Mouse (Mus musculus): ENCODE results near the gene Zbtb22. TPM values are rescaled to one million over a fixed set of nuclear protein-coding genes. Genes with fewer than 3 reads are reported as not detected.
"Not testable (repeated sequence)": the region's sequence is repeated elsewhere in the genome, so short reads cannot be mapped to it uniquely, and the experiment has no call there.

Zbtb22 gene
- polyA plus RNA-seq, 1 experiment from 2014 or later: 15.4 TPM

GRCm38 (mm10) chr17:33893011-33893410 is 22.7 kb upstream of the Zbtb22 start:
- not testable (repeated sequence) for H3K4me2 ChIP-seq; H3K27ac ChIP-seq; H3K4me1 ChIP-seq; H3K4me3 ChIP-seq (replicated peaks); H3K9ac ChIP-seq; H3K27me3 ChIP-seq (replicated peaks); H3K9me3 ChIP-seq; ATAC-seq (ENCODE audit: insufficient read depth, low FRiP score, low read depth); H3K36me3 ChIP-seq
- WGBS: 67% methylated on average over 4 of the region's 4 CpGs

- H3K27me3 ChIP-seq (replicated peaks): no peaks in the 10 kb centered on the region
- H3K4me1 ChIP-seq: no peaks in the 10 kb centered on the region
- no peak overlapping the region for H3K4me3 ChIP-seq (replicated peaks)
- no peaks in the 10 kb centered on the region for H3K9me3 ChIP-seq
- no peak for ATAC-seq (ENCODE audit: insufficient read depth, low FRiP score, low read depth)
- H3K4me2 ChIP-seq: no peak overlapping the region
- no peaks in the 10 kb centered on the region for H3K36me3 ChIP-seq
- H3K27ac ChIP-seq: no peak overlapping the region
- no peak overlapping the region for H3K9ac ChIP-seq
- WGBS: 36% methylated on average over 6 of the region's 6 CpGs
These were observed 18.4 kb upstream of the Zbtb22 start for GRCm38 (mm10) chr17:33897114-33897794.

- not testable (repeated sequence) for H3K4me1 ChIP-seq; H3K36me3 ChIP-seq; H3K9me3 ChIP-seq; H3K9ac ChIP-seq; H3K27ac ChIP-seq; H3K4me2 ChIP-seq; ATAC-seq (ENCODE audit: insufficient read depth, low FRiP score, low read depth); H3K4me3 ChIP-seq (replicated peaks); H3K27me3 ChIP-seq (replicated peaks)
- 79% methylated on average over 4 of the region's 4 CpGs for WGBS
These were observed 17.5 kb upstream of the Zbtb22 start for GRCm38 (mm10) chr17:33898193-33898592.

GRCm38 (mm10) chr17:33899642-33900041 is 16.1 kb upstream of the Zbtb22 start:
- Histone ChIP-seq H3K4me1 (no peaks in the 10 kb centered on the region), H3K27me3 (replicated peaks) (no peaks in the 10 kb centered on the region), H3K4me3 (replicated peaks) (no peak overlapping the region), H3K9me3 (no peaks in the 10 kb centered on the region), H3K36me3 (no peaks in the 10 kb centered on the region), H3K9ac (no peak overlapping the region), H3K4me2 (no peak overlapping the region), H3K27ac (no peak overlapping the region)
- peak; percentile 67; the same call in 1 of the 2 replicates for ATAC-seq (ENCODE audit: insufficient read depth, low FRiP score, low read depth)
- 73% methylated on average over 4 of the region's 4 CpGs for WGBS

DNA sequence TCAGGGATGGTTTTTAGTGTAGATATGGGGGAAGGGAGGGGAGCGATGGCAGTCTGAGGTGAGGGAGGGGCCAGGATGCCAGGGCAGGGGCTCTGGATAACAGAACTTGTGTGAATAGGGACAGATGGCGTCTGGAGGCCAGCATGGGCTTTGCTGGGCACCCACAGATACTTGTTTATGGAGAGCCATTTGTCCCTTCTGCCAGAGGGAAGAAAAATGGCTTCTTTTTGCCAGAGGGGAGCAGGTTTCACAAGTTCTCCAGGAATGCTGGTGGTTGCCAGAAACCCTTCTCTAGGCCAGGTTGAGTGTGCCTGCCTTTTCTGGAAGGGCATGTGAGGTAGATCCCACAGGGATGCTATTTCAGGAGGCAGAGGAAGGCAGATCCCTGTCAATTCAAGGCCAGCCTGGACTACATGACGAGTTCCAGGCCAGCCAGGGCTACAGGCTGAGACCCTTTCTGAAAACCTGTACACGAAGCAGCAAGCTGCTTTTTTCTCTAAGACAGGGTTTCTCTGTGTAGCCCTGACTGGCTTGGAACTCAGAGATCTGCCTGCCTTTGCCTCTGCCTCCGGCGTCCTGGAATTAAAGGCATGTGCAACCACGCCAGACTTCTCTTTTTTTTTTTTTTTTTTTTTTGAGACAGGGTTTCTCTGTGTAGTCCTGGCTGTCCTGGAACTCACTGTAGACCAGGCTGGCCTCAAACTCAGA is 15.3 kb upstream of the Zbtb22 start:
- no peak overlapping the region for H3K27ac ChIP-seq
- H3K9ac ChIP-seq: no peak overlapping the region
- no peak for ATAC-seq (ENCODE audit: insufficient read depth, low FRiP score, low read depth)
- no peak overlapping the region for H3K4me2 ChIP-seq
- H3K4me3 ChIP-seq (replicated peaks): no peak overlapping the region
- H3K36me3 ChIP-seq: no peaks in the 10 kb centered on the region
- H3K4me1 ChIP-seq: no peaks in the 10 kb centered on the region
- no peaks in the 10 kb centered on the region for H3K27me3 ChIP-seq (replicated peaks)
- 58% methylated on average over 7 of the region's 7 CpGs for WGBS
- H3K9me3 ChIP-seq: no peaks in the 10 kb centered on the region

- Histone ChIP-seq H3K9ac (no peak overlapping the region), H3K4me3 (replicated peaks) (no peak overlapping the region), H3K27me3 (replicated peaks) (no peaks in the 10 kb centered on the region), H3K9me3 (no peaks in the 10 kb centered on the region), H3K27ac (no peak overlapping the region), H3K36me3 (no peaks in the 10 kb centered on the region), H3K4me2 (no peak overlapping the region), H3K4me1 (no peaks in the 10 kb centered on the region)
- no peak for ATAC-seq (ENCODE audit: insufficient read depth, low FRiP score, low read depth)
- WGBS: 70% methylated on average over 4 of the region's 4 CpGs
These were observed 14.8 kb upstream of the Zbtb22 start for GRCm38 (mm10) chr17:33900989-33901314.

DNA sequence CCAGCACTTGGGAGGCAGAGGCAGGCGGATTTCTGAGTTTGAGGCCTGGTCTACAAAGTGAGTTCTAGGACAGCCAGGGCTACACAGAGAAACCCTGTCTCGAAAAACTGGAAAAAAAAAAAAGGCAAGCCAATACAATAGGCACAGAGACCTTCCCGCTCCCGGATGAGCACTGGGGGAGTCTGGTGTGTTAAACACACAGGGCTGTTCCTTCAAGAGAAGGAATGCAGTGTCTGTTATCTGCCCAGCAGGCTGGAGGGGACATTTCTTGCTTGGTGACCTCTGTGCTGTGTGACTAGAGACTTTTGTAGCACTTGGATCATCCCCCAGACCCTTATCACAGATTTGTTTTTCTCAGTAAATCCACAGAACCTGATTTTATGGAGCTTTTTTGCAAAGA is 14.1 kb upstream of the Zbtb22 start:
- H3K9me3 ChIP-seq: no peaks in the 10 kb centered on the region
- no peaks in the 10 kb centered on the region for H3K4me1 ChIP-seq
- H3K4me2 ChIP-seq: no peak overlapping the region
- no peak for ATAC-seq (ENCODE audit: insufficient read depth, low FRiP score, low read depth)
- H3K9ac ChIP-seq: no peak overlapping the region
- H3K36me3 ChIP-seq: no peaks in the 10 kb centered on the region
- no peaks in the 10 kb centered on the region for H3K27me3 ChIP-seq (replicated peaks)
- WGBS: 67% methylated on average over 4 of the region's 4 CpGs
- H3K27ac ChIP-seq: no peak overlapping the region
- H3K4me3 ChIP-seq (replicated peaks): no peak overlapping the region

GRCm38 (mm10) chr17:33902079-33902478 is 13.6 kb upstream of the Zbtb22 start:
- Histone ChIP-seq H3K4me3 (replicated peaks) (no peak overlapping the region), H3K27ac (no peak overlapping the region), H3K4me1 (no peaks in the 10 kb centered on the region), H3K9ac (no peak overlapping the region), H3K4me2 (no peak overlapping the region), H3K36me3 (no peaks in the 10 kb centered on the region), H3K9me3 (no peaks in the 10 kb centered on the region), H3K27me3 (replicated peaks) (no peaks in the 10 kb centered on the region)
- no peak for ATAC-seq (ENCODE audit: insufficient read depth, low FRiP score, low read depth)
- 46% methylated on average over 4 of the region's 4 CpGs for WGBS

- H3K36me3 ChIP-seq: no peaks in the 10 kb centered on the region
- H3K27ac ChIP-seq: no peak overlapping the region
- no peak overlapping the region for H3K4me3 ChIP-seq (replicated peaks)
- H3K27me3 ChIP-seq (replicated peaks): no peaks in the 10 kb centered on the region
- 74% methylated on average over 7 of the region's 7 CpGs for WGBS
- H3K9me3 ChIP-seq: no peaks in the 10 kb centered on the region
- ATAC-seq (ENCODE audit: insufficient read depth, low FRiP score, low read depth): no peak
- H3K9ac ChIP-seq: no peak overlapping the region
- no peak overlapping the region for H3K4me2 ChIP-seq
- no peaks in the 10 kb centered on the region for H3K4me1 ChIP-seq
These were observed 13.2 kb upstream of the Zbtb22 start for GRCm38 (mm10) chr17:33902491-33902890.

GRCm38 (mm10) chr17:33903911-33904651 is 11.6 kb upstream of the Zbtb22 start:
- WGBS: 75% methylated on average over 6 of the region's 6 CpGs
- H3K36me3 ChIP-seq; H3K4me3 ChIP-seq (replicated peaks); ATAC-seq (ENCODE audit: insufficient read depth, low FRiP score, low read depth); H3K9me3 ChIP-seq; H3K9ac ChIP-seq; H3K4me1 ChIP-seq; H3K27me3 ChIP-seq (replicated peaks); H3K27ac ChIP-seq; H3K4me2 ChIP-seq: not testable (repeated sequence)

- H3K36me3 ChIP-seq; H3K9ac ChIP-seq; H3K9me3 ChIP-seq; ATAC-seq (ENCODE audit: insufficient read depth, low FRiP score, low read depth); H3K4me2 ChIP-seq; H3K27me3 ChIP-seq (replicated peaks); H3K4me3 ChIP-seq (replicated peaks); H3K4me1 ChIP-seq; H3K27ac ChIP-seq: not testable (repeated sequence)
- WGBS: 55% methylated on average over 2 of the region's 4 CpGs
These were observed 10.9 kb upstream of the Zbtb22 start, which contains the start of gene Platr17 for GRCm38 (mm10) chr17:33904835-33905234. Gene Platr17, plus strand, starts transcription at chr17:33905135.

Measured in stomach, embryonic 15.5 days (tissue).